Mouse (Mus musculus): ENCODE data around the gene Trio. TPM values are rescaled to one million over a fixed set of nuclear protein-coding genes. Genes with fewer than 3 reads are reported as not detected.

Gene Trio
- polyA plus RNA-seq, 1 experiment from 2014 or later, result 37.5 TPM

- no peak overlapping the region for H3K9ac ChIP-seq (ENCODE audit: low read depth, low read length)
- H3K27ac ChIP-seq (ENCODE audit: low read length), result no peak overlapping the region
- no peaks in the 10 kb centered on the region for H3K4me1 ChIP-seq (ENCODE audit: control insufficient read depth, insufficient read depth, low read length)
- no peaks in the 10 kb centered on the region for H3K9me3 ChIP-seq (replicated peaks; ENCODE audit: control insufficient read depth, low read length, poor library complexity, severe bottlenecking)
- no peak overlapping the region for H3K4me2 ChIP-seq (ENCODE audit: low read length)
- H3K36me3 ChIP-seq (ENCODE audit: control insufficient read depth, insufficient read depth, low read length), result no peaks in the 10 kb centered on the region
- H3K27me3 ChIP-seq (ENCODE audit: control insufficient read depth, insufficient read depth, low read depth, low read length), result no peaks in the 10 kb centered on the region
- no peak for ATAC-seq
- 95% methylated on average over 13 of the region's 13 CpGs for WGBS
- H3K4me3 ChIP-seq (ENCODE audit: low read depth, low read length), result no peak overlapping the region
These were observed 154.4 kb downstream of the Trio start for GRCm38 (mm10) chr15:27871260-27871659.

GRCm38 (mm10) chr15:27869001-27869400 is 156.6 kb downstream of the Trio start:
- ATAC-seq, result 0 out of 2 replicates have a peak, but pooled peaks have one; percentile 30
- Histone ChIP-seq H3K36me3 (ENCODE audit: control insufficient read depth, insufficient read depth, low read length) (no peaks in the 10 kb centered on the region), H3K4me2 (ENCODE audit: low read length) (no peak overlapping the region), H3K9me3 (replicated peaks; ENCODE audit: control insufficient read depth, low read length, poor library complexity, severe bottlenecking) (no peaks in the 10 kb centered on the region), H3K9ac (ENCODE audit: low read depth, low read length) (no peak overlapping the region), H3K27ac (ENCODE audit: low read length) (no peak overlapping the region), H3K27me3 (ENCODE audit: control insufficient read depth, insufficient read depth, low read depth, low read length) (no peaks in the 10 kb centered on the region), H3K4me3 (ENCODE audit: low read depth, low read length) (no peak overlapping the region), H3K4me1 (ENCODE audit: control insufficient read depth, insufficient read depth, low read length) (no peaks in the 10 kb centered on the region)
- 90% methylated on average over 4 of the region's 4 CpGs for WGBS

- no peak for ATAC-seq
- H3K36me3 ChIP-seq (ENCODE audit: control insufficient read depth, insufficient read depth, low read length), result no peaks in the 10 kb centered on the region; the same call in 1 of the 2 replicates
These were observed 157.8 kb downstream of the Trio start for GRCm38 (mm10) chr15:27867831-27868230.

GRCm38 (mm10) chr15:27866471-27866870 is 159.2 kb downstream of the Trio start:
- ATAC-seq, result no peak
- no peaks in the 10 kb centered on the region; the same call in 1 of the 2 replicates for H3K36me3 ChIP-seq (ENCODE audit: control insufficient read depth, insufficient read depth, low read length)
- 68% methylated on average over 4 of the region's 4 CpGs for WGBS

More at GRCm38 (mm10) chr15:27867831-27868230, 157.8 kb downstream of the Trio start:
- no peak overlapping the region for H3K4me2 ChIP-seq (ENCODE audit: low read length)
- no peak overlapping the region for H3K9ac ChIP-seq (ENCODE audit: low read depth, low read length)
- no peak overlapping the region for H3K27ac ChIP-seq (ENCODE audit: low read length)
- H3K4me3 ChIP-seq (ENCODE audit: low read depth, low read length), result no peak overlapping the region
- no peaks in the 10 kb centered on the region for H3K4me1 ChIP-seq (ENCODE audit: control insufficient read depth, insufficient read depth, low read length)
- 95% methylated on average over 7 of the region's 7 CpGs for WGBS
- H3K27me3 ChIP-seq (ENCODE audit: control insufficient read depth, insufficient read depth, low read depth, low read length), result no peaks in the 10 kb centered on the region
- H3K9me3 ChIP-seq (replicated peaks; ENCODE audit: control insufficient read depth, low read length, poor library complexity, severe bottlenecking), result no peaks in the 10 kb centered on the region

GRCm38 (mm10) chr15:27866053-27866452 is 159.6 kb downstream of the Trio start:
- Histone ChIP-seq H3K36me3 (ENCODE audit: control insufficient read depth, insufficient read depth, low read length) (no peaks in the 10 kb centered on the region; the same call in 1 of the 2 replicates), H3K4me2 (ENCODE audit: low read length) (no peak overlapping the region), H3K9ac (ENCODE audit: low read depth, low read length) (no peak overlapping the region; the same call in 1 of the 2 replicates), H3K27ac (ENCODE audit: low read length) (no peak overlapping the region), H3K27me3 (ENCODE audit: control insufficient read depth, insufficient read depth, low read depth, low read length) (no peaks in the 10 kb centered on the region), H3K4me1 (ENCODE audit: control insufficient read depth, insufficient read depth, low read length) (no peaks in the 10 kb centered on the region), H3K9me3 (replicated peaks; ENCODE audit: control insufficient read depth, low read length, poor library complexity, severe bottlenecking) (no peaks in the 10 kb centered on the region), H3K4me3 (ENCODE audit: low read depth, low read length) (no peak overlapping the region)
- 92% methylated on average over 6 of the region's 6 CpGs for WGBS
- ATAC-seq, result no peak

More at GRCm38 (mm10) chr15:27866471-27866870, 159.2 kb downstream of the Trio start:
- no peak overlapping the region for H3K27ac ChIP-seq (ENCODE audit: low read length)
- no peaks in the 10 kb centered on the region for H3K27me3 ChIP-seq (ENCODE audit: control insufficient read depth, insufficient read depth, low read depth, low read length)
- no peak overlapping the region for H3K4me2 ChIP-seq (ENCODE audit: low read length)
- H3K9ac ChIP-seq (ENCODE audit: low read depth, low read length), result no peak overlapping the region
- no peak overlapping the region for H3K4me3 ChIP-seq (ENCODE audit: low read depth, low read length)
- H3K9me3 ChIP-seq (replicated peaks; ENCODE audit: control insufficient read depth, low read length, poor library complexity, severe bottlenecking), result no peaks in the 10 kb centered on the region
- H3K4me1 ChIP-seq (ENCODE audit: control insufficient read depth, insufficient read depth, low read length), result no peaks in the 10 kb centered on the region

GRCm38 (mm10) chr15:27864397-27864796 is 161.3 kb downstream of the Trio start:
- Histone ChIP-seq H3K9ac (ENCODE audit: low read depth, low read length) (no peak overlapping the region), H3K27ac (ENCODE audit: low read length) (no peak overlapping the region), H3K9me3 (replicated peaks; ENCODE audit: control insufficient read depth, low read length, poor library complexity, severe bottlenecking) (no peaks in the 10 kb centered on the region), H3K4me3 (ENCODE audit: low read depth, low read length) (no peak overlapping the region), H3K36me3 (ENCODE audit: control insufficient read depth, insufficient read depth, low read length) (no peaks in the 10 kb centered on the region; the same call in 1 of the 2 replicates), H3K27me3 (ENCODE audit: control insufficient read depth, insufficient read depth, low read depth, low read length) (no peaks in the 10 kb centered on the region), H3K4me1 (ENCODE audit: control insufficient read depth, insufficient read depth, low read length) (no peaks in the 10 kb centered on the region), H3K4me2 (ENCODE audit: low read length) (no peak overlapping the region)
- no peak for ATAC-seq
- 94% methylated on average over 6 of the region's 6 CpGs for whole genome bisulfite sequencing

GRCm38 (mm10) chr15:27862949-27863348 is 162.7 kb downstream of the Trio start:
- H3K36me3 ChIP-seq (ENCODE audit: control insufficient read depth, insufficient read depth, low read length), result no peaks in the 10 kb centered on the region; the same call in 1 of the 2 replicates
- H3K9ac ChIP-seq (ENCODE audit: low read depth, low read length), result no peak overlapping the region
- H3K27me3 ChIP-seq (ENCODE audit: control insufficient read depth, insufficient read depth, low read depth, low read length), result no peaks in the 10 kb centered on the region
- no peak overlapping the region for H3K4me2 ChIP-seq (ENCODE audit: low read length)
- no peak overlapping the region for H3K4me3 ChIP-seq (ENCODE audit: low read depth, low read length)
- ATAC-seq, result no peak
- H3K4me1 ChIP-seq (ENCODE audit: control insufficient read depth, insufficient read depth, low read length), result no peaks in the 10 kb centered on the region
- no peak overlapping the region for H3K27ac ChIP-seq (ENCODE audit: low read length)
- WGBS, result 92% methylated on average over 11 of the region's 11 CpGs
- no peaks in the 10 kb centered on the region for H3K9me3 ChIP-seq (replicated peaks; ENCODE audit: control insufficient read depth, low read length, poor library complexity, severe bottlenecking)

GRCm38 (mm10) chr15:27860439-27860838 is 165.2 kb downstream of the Trio start:
- no peak overlapping the region for H3K9ac ChIP-seq (ENCODE audit: low read depth, low read length)
- H3K27me3 ChIP-seq (ENCODE audit: control insufficient read depth, insufficient read depth, low read depth, low read length), result no peaks in the 10 kb centered on the region
- H3K9me3 ChIP-seq (replicated peaks; ENCODE audit: control insufficient read depth, low read length, poor library complexity, severe bottlenecking), result no peaks in the 10 kb centered on the region
- no peaks in the 10 kb centered on the region; the same call in 1 of the 2 replicates for H3K4me1 ChIP-seq (ENCODE audit: control insufficient read depth, insufficient read depth, low read length)
- no peak for ATAC-seq
- no peak overlapping the region for H3K27ac ChIP-seq (ENCODE audit: low read length)
- H3K4me3 ChIP-seq (ENCODE audit: low read depth, low read length), result no peak overlapping the region
- H3K36me3 ChIP-seq (ENCODE audit: control insufficient read depth, insufficient read depth, low read length), result peaks cover 2% of the 10 kb centered on the region; the same call in 1 of the 2 replicates
- no peak overlapping the region for H3K4me2 ChIP-seq (ENCODE audit: low read length)
- 91% methylated on average over 14 of the region's 14 CpGs for WGBS

- H3K9ac ChIP-seq (ENCODE audit: low read depth, low read length), result no peak overlapping the region
- no peaks in the 10 kb centered on the region; the same call in 1 of the 2 replicates for H3K4me1 ChIP-seq (ENCODE audit: control insufficient read depth, insufficient read depth, low read length)
- no peak overlapping the region for H3K4me2 ChIP-seq (ENCODE audit: low read length)
- H3K36me3 ChIP-seq (ENCODE audit: control insufficient read depth, insufficient read depth, low read length), result peaks cover 6% of the 10 kb centered on the region
- no peaks in the 10 kb centered on the region for H3K9me3 ChIP-seq (replicated peaks; ENCODE audit: control insufficient read depth, low read length, poor library complexity, severe bottlenecking)
- no peaks in the 10 kb centered on the region for H3K27me3 ChIP-seq (ENCODE audit: control insufficient read depth, insufficient read depth, low read depth, low read length)
- 85% methylated on average over 1 of the region's 1 CpGs for WGBS
- no peak overlapping the region for H3K27ac ChIP-seq (ENCODE audit: low read length)
- ATAC-seq, result no peak
- H3K4me3 ChIP-seq (ENCODE audit: low read depth, low read length), result no peak overlapping the region
These were observed 166.1 kb downstream of the Trio start for GRCm38 (mm10) chr15:27859590-27859989.
